Mouse (Mus musculus): ENCODE measurements around the gene Kcnt2. TPM values are rescaled to one million over a fixed set of nuclear protein-coding genes. Genes with fewer than 3 reads are reported as not detected.

Gene Kcnt2
- total and polyA plus RNA-seq, 3 experiments, result 0.78 to 4.1 (median 3.6) TPM

GRCm38 (mm10) chr1:140266047-140266446, 20.1 kb downstream of the Kcnt2 start:
- H3K36me3 ChIP-seq (ENCODE audit: control insufficient read depth, insufficient read depth, low read length), result no peaks in the 10 kb centered on the region; the same call in 1 of the 2 replicates
- no peaks in the 10 kb centered on the region for H3K79me2 ChIP-seq (replicated peaks; ENCODE audit: control insufficient read depth, insufficient read depth, low read length)
- peak overlapping the region; percentile 43 for H3K27ac ChIP-seq
- no peak for TF ChIP-seq POLR2A (IDR thresholded peaks at IDR 0.05; ENCODE audit: insufficient read depth, low read depth, low read length)
- no peak for TF ChIP-seq CTCF (IDR thresholded peaks at IDR 0.05)
- no peak for TF ChIP-seq EP300 (IDR thresholded peaks at IDR 0.05; ENCODE audit: insufficient read depth, low read depth, low read length)
- H3K4me3 ChIP-seq, result no peak overlapping the region
- H3K4me1 ChIP-seq (ENCODE audit: control insufficient read depth, insufficient read depth, low read length), result peaks cover 1% of the 10 kb centered on the region
- intact Hi-C loops (cut with DNase I), result no loop called here
- no peak for DNase-seq
- WGBS, result 50% methylated on average over 5 of the region's 5 CpGs
- H3K27me3 ChIP-seq (ENCODE audit: control insufficient read depth, insufficient read depth, low read length), result no peaks in the 10 kb centered on the region
- no peak overlapping the region for H3K9ac ChIP-seq (ENCODE audit: low read depth, low read length)

- Histone ChIP-seq H3K4me1 (ENCODE audit: control insufficient read depth, insufficient read depth, low read length) (peaks cover 1% of the 10 kb centered on the region), H3K9ac (ENCODE audit: low read depth, low read length) (no peak overlapping the region), H3K27me3 (ENCODE audit: control insufficient read depth, insufficient read depth, low read length) (no peaks in the 10 kb centered on the region), H3K36me3 (ENCODE audit: control insufficient read depth, insufficient read depth, low read length) (no peaks in the 10 kb centered on the region; the same call in 1 of the 2 replicates), H3K27ac (peak overlapping the region; percentile 43), H3K4me3 (no peak overlapping the region), H3K79me2 (replicated peaks; ENCODE audit: control insufficient read depth, insufficient read depth, low read length) (no peaks in the 10 kb centered on the region)
- WGBS, result 49% methylated on average over 8 of the region's 8 CpGs
- no peak for TF ChIP-seq CTCF (IDR thresholded peaks at IDR 0.05)
- no peak for TF ChIP-seq EP300 (IDR thresholded peaks at IDR 0.05; ENCODE audit: insufficient read depth, low read depth, low read length)
- TF ChIP-seq POLR2A (IDR thresholded peaks at IDR 0.05; ENCODE audit: insufficient read depth, low read depth, low read length), result no peak
- DNase-seq, result no peak
- intact Hi-C loops (cut with DNase I), result no loop called here
Measured at GRCm38 (mm10) chr1:140266643-140267286, 20.8 kb downstream of the Kcnt2 start.

GRCm38 (mm10) chr1:140267288-140267687, 21.3 kb downstream of the Kcnt2 start:
- TF ChIP-seq POLR2A (IDR thresholded peaks at IDR 0.05; ENCODE audit: insufficient read depth, low read depth, low read length), result no peak
- TF ChIP-seq CTCF (IDR thresholded peaks at IDR 0.05), result no peak
- no peak for TF ChIP-seq EP300 (IDR thresholded peaks at IDR 0.05; ENCODE audit: insufficient read depth, low read depth, low read length)
- Histone ChIP-seq H3K4me1 (ENCODE audit: control insufficient read depth, insufficient read depth, low read length) (peaks cover 1% of the 10 kb centered on the region), H3K4me3 (no peak overlapping the region), H3K9ac (ENCODE audit: low read depth, low read length) (no peak overlapping the region), H3K36me3 (ENCODE audit: control insufficient read depth, insufficient read depth, low read length) (no peaks in the 10 kb centered on the region; the same call in 1 of the 2 replicates), H3K79me2 (replicated peaks; ENCODE audit: control insufficient read depth, insufficient read depth, low read length) (no peaks in the 10 kb centered on the region), H3K27ac (no peak overlapping the region; the same call in 1 of the 2 replicates), H3K27me3 (ENCODE audit: control insufficient read depth, insufficient read depth, low read length) (no peaks in the 10 kb centered on the region)
- intact Hi-C loops (cut with DNase I), result no loop called here
- 30% methylated on average over 2 of the region's 2 CpGs for WGBS
- no peak for DNase-seq

GRCm38 (mm10) chr1:140273624-140274023, 27.7 kb downstream of the Kcnt2 start:
- no peak overlapping the region for H3K9ac ChIP-seq (ENCODE audit: low read depth, low read length)
- H3K27ac ChIP-seq, result no peak overlapping the region
- H3K4me3 ChIP-seq, result no peak overlapping the region
- H3K4me1 ChIP-seq (ENCODE audit: control insufficient read depth, insufficient read depth, low read length), result no peaks in the 10 kb centered on the region
- H3K27me3 ChIP-seq (ENCODE audit: control insufficient read depth, insufficient read depth, low read length), result no peaks in the 10 kb centered on the region
- TF ChIP-seq POLR2A (IDR thresholded peaks at IDR 0.05; ENCODE audit: insufficient read depth, low read depth, low read length), result no peak
- no peak for TF ChIP-seq CTCF (IDR thresholded peaks at IDR 0.05)
- no peak for TF ChIP-seq EP300 (IDR thresholded peaks at IDR 0.05; ENCODE audit: insufficient read depth, low read depth, low read length)
- H3K79me2 ChIP-seq (replicated peaks; ENCODE audit: control insufficient read depth, insufficient read depth, low read length), result no peaks in the 10 kb centered on the region
- H3K36me3 ChIP-seq (ENCODE audit: control insufficient read depth, insufficient read depth, low read length), result no peaks in the 10 kb centered on the region
- WGBS, result 77% methylated on average over 3 of the region's 3 CpGs
- intact Hi-C loops (cut with DNase I), result no loop called here
- DNase-seq, result no peak

- TF ChIP-seq EP300 (IDR thresholded peaks at IDR 0.05; ENCODE audit: insufficient read depth, low read depth, low read length), result no peak
- TF ChIP-seq CTCF (IDR thresholded peaks at IDR 0.05), result no peak
- no peak for TF ChIP-seq POLR2A (IDR thresholded peaks at IDR 0.05; ENCODE audit: insufficient read depth, low read depth, low read length)
- H3K27ac ChIP-seq, result no peak overlapping the region
- intact Hi-C loops (cut with DNase I), result no loop called here
Measured at GRCm38 (mm10) chr1:140275813-140276212, 29.9 kb downstream of the Kcnt2 start.

GRCm38 (mm10) chr1:140293140-140293539, 47.2 kb downstream of the Kcnt2 start:
- intact Hi-C loops (cut with DNase I), result loop anchor here (5.0 kb wide), 1 partner anchor 46 kb away; the partner anchor contains the start of gene Kcnt2
- 78% methylated on average over 3 of the region's 3 CpGs for WGBS
- no peaks in the 10 kb centered on the region for H3K27me3 ChIP-seq (ENCODE audit: control insufficient read depth, insufficient read depth, low read length)
- no peak overlapping the region for H3K9ac ChIP-seq (ENCODE audit: low read depth, low read length)
- TF ChIP-seq EP300 (IDR thresholded peaks at IDR 0.05; ENCODE audit: insufficient read depth, low read depth, low read length) (no peak), CTCF (IDR thresholded peaks at IDR 0.05) (no peak), POLR2A (IDR thresholded peaks at IDR 0.05; ENCODE audit: insufficient read depth, low read depth, low read length) (no peak)
- no peaks in the 10 kb centered on the region for H3K36me3 ChIP-seq (ENCODE audit: control insufficient read depth, insufficient read depth, low read length)
- H3K4me3 ChIP-seq, result no peak overlapping the region
- no peaks in the 10 kb centered on the region for H3K79me2 ChIP-seq (replicated peaks; ENCODE audit: control insufficient read depth, insufficient read depth, low read length)
- H3K4me1 ChIP-seq (ENCODE audit: control insufficient read depth, insufficient read depth, low read length), result no peaks in the 10 kb centered on the region; the same call in 1 of the 2 replicates
- no peak overlapping the region for H3K27ac ChIP-seq
- DNase-seq, result no peak

More at GRCm38 (mm10) chr1:140275813-140276212, 29.9 kb downstream of the Kcnt2 start:
- H3K36me3 ChIP-seq (ENCODE audit: control insufficient read depth, insufficient read depth, low read length), result no peaks in the 10 kb centered on the region
- no peaks in the 10 kb centered on the region for H3K27me3 ChIP-seq (ENCODE audit: control insufficient read depth, insufficient read depth, low read length)
- H3K9ac ChIP-seq (ENCODE audit: low read depth, low read length), result no peak overlapping the region
- H3K4me1 ChIP-seq (ENCODE audit: control insufficient read depth, insufficient read depth, low read length), result no peaks in the 10 kb centered on the region
- H3K4me3 ChIP-seq, result no peak overlapping the region
- DNase-seq, result no peak
- no peaks in the 10 kb centered on the region for H3K79me2 ChIP-seq (replicated peaks; ENCODE audit: control insufficient read depth, insufficient read depth, low read length)
